Mouse (Mus musculus) embryo, embryonic 10 days (tissue): ENCODE results near the gene Hdac8.

Source experiments
- DNase-seq: peaks from one replicate; pipeline ENCODE4 v3.0.0-alpha.2; 2015; ENCODE audit warnings: low spot score

Hdac8 gene

GRCm38 (mm10) chrX:102504644-102505481 lies at the start of gene Hdac8:
Gene Hdac8, minus strand, starts transcription at chrX:102505359.
- peak; percentile 60 for DNase-seq

GRCm38 (mm10) chrX:102509205-102509604 lies 4.0 kb upstream of the Hdac8 start:
- no peak for DNase-seq

GRCm38 (mm10) chrX:102504179-102504578 lies 980 bp downstream of the Hdac8 start:
- DNase-seq: no peak

GRCm38 (mm10) chrX:102493992-102494730 lies 11.0 kb downstream of the Hdac8 start:
- peak; percentile 21 for DNase-seq

GRCm38 (mm10) chrX:102485575-102485974 lies 19.6 kb downstream of the Hdac8 start:
- no peak for DNase-seq

GRCm38 (mm10) chrX:102479665-102480064 lies 25.5 kb downstream of the Hdac8 start:
- no peak for DNase-seq

GRCm38 (mm10) chrX:102478965-102479364 lies 26.2 kb downstream of the Hdac8 start:
- peak; percentile 68 for DNase-seq

GRCm38 (mm10) chrX:102478481-102478880 lies 26.7 kb downstream of the Hdac8 start:
- no peak for DNase-seq

- DNase-seq: peak; percentile 68
Observed at GRCm38 (mm10) chrX:102476784-102477183, 28.4 kb downstream of the Hdac8 start.

GRCm38 (mm10) chrX:102475555-102475954 lies 29.6 kb downstream of the Hdac8 start:
- no peak for DNase-seq

GRCm38 (mm10) chrX:102418343-102419127 lies 86.6 kb downstream of the Hdac8 start:
- peak; percentile 9 for DNase-seq

- DNase-seq: no peak
Observed at GRCm38 (mm10) chrX:102416972-102417371, 88.2 kb downstream of the Hdac8 start.

- DNase-seq: no peak
Observed at GRCm38 (mm10) chrX:102416386-102416785, 88.8 kb downstream of the Hdac8 start.

GRCm38 (mm10) chrX:102384765-102385164 lies 120.4 kb downstream of the Hdac8 start:
- no peak for DNase-seq

- no peak for DNase-seq
Observed at GRCm38 (mm10) chrX:102383151-102383550, 122.0 kb downstream of the Hdac8 start.

- no peak for DNase-seq
Observed at GRCm38 (mm10) chrX:102366510-102366909, 138.6 kb downstream of the Hdac8 start.

GRCm38 (mm10) chrX:102362244-102362643 lies 142.9 kb downstream of the Hdac8 start:
- DNase-seq: peak; percentile 4

GRCm38 (mm10) chrX:102353412-102353811 lies 151.7 kb downstream of the Hdac8 start:
- no peak for DNase-seq

- DNase-seq: no peak
Observed at GRCm38 (mm10) chrX:102349843-102350731, 155.1 kb downstream of the Hdac8 start.

GRCm38 (mm10) chrX:102348886-102349486 lies 156.2 kb downstream of the Hdac8 start:
- DNase-seq: peak; percentile 24

- DNase-seq: no peak
Observed at GRCm38 (mm10) chrX:102341688-102342087, 163.5 kb downstream of the Hdac8 start.
